Mouse (Mus musculus) MEL (cell line): ENCODE measurements at regions not wholly inside any gene's neighbourhood (a gene's known extent, or its start where the extent isn't known, plus 50 kb on each side); places are given as distances from the start of the nearest gene placed in this dataset.

Source experiments
- DNase-seq: peaks from one replicate; pipeline ENCODE4 v3.0.0; 2011; ENCODE audit warnings: low read depth, low spot score
- H3K27ac ChIP-seq: 2 replicates; pipeline ENCODE4 v1.5.1; 2012; ENCODE audit warnings: low read depth, mild to moderate bottlenecking, control low read depth, low read length, moderate library complexity; ENCODE audit not compliant: control insufficient read depth
- H3K27me3 ChIP-seq, 2 experiments: fragments of 150-350 bp in 1 of 2; sonication (generic) in 1 of 2; 2 replicates each; pipeline ENCODE4 v1.6.1; 2012; ENCODE audit warnings: low read length in 2 of 2, mild to moderate bottlenecking in 2 of 2, improper control_type of control experiment in 1 of 2, moderate library complexity in 1 of 2; ENCODE audit not compliant: insufficient read depth in 2 of 2, control insufficient read depth in 1 of 2
- H3K36me3 ChIP-seq, 2 experiments: 2 replicates each; pipeline ENCODE4 v1.6.1; 2012 to 2014; ENCODE audit warnings: low read length in 2 of 2, improper control_type of control experiment in 1 of 2, inconsistent platforms in 1 of 2, mild to moderate bottlenecking in 1 of 2; ENCODE audit not compliant: insufficient read depth in 2 of 2, control insufficient read depth in 1 of 2
- H3K4me1 ChIP-seq, 2 experiments: fragments of 150-350 bp in 1 of 2; sonication (generic) in 1 of 2; 2 replicates each; pipeline ENCODE4 v1.6.1; 2012; ENCODE audit warnings: low read length in 2 of 2, improper control_type of control experiment in 1 of 2, mild to moderate bottlenecking in 1 of 2; ENCODE audit not compliant: insufficient read depth in 2 of 2, control insufficient read depth in 1 of 2
- H3K4me3 ChIP-seq, 2 experiments: fragments of 150-350 bp in 1 of 2; sonication (generic) in 1 of 2; 2 replicates each; pipeline ENCODE4 v1.5.1; 2012; ENCODE audit warnings: low read depth in 2 of 2, low read length in 2 of 2, mild to moderate bottlenecking in 2 of 2, moderate library complexity in 2 of 2, control low read depth in 1 of 2, improper control_type of control experiment in 1 of 2; ENCODE audit not compliant: control insufficient read depth in 1 of 2, insufficient read depth in 1 of 2
- H3K79me2 ChIP-seq: 2 replicates; pipeline ENCODE4 v1.6.1; 2012; ENCODE audit warnings: mild to moderate bottlenecking, low read length, moderate library complexity; ENCODE audit not compliant: control insufficient read depth, poor library complexity, insufficient read depth
- H3K9ac ChIP-seq: 2 replicates; pipeline ENCODE4 v1.6.1; 2012; ENCODE audit warnings: low read depth, mild to moderate bottlenecking, control low read depth, low read length, moderate library complexity; ENCODE audit not compliant: control insufficient read depth, poor library complexity, severe bottlenecking
- H3K9me3 ChIP-seq: fragments of 150-350 bp; sonication (generic); replicated peaks from 2 replicates; pipeline ENCODE4 v1.6.1; 2012; ENCODE audit warnings: mild to moderate bottlenecking, low read length, improper control_type of control experiment, moderate library complexity; ENCODE audit not compliant: insufficient read depth
- CHD2 ChIP-seq: IDR thresholded peaks from 2 replicates; pipeline ENCODE4 v1.6.1; 2011; ENCODE audit warnings: low read length, improper control_type of control experiment
- EP300 ChIP-seq, 2 experiments: IDR thresholded peaks; 2 replicates each; pipeline ENCODE4 v1.6.1; 2011; ENCODE audit warnings: improper control_type of control experiment in 2 of 2, low read length in 2 of 2, low read depth in 1 of 2, mild to moderate bottlenecking in 1 of 2
- GATA1 ChIP-seq: IDR thresholded peaks from 2 replicates; pipeline ENCODE4 v1.6.1; 2011; ENCODE audit warnings: low read depth, low read length, improper control_type of control experiment
- JUND ChIP-seq: IDR thresholded peaks from 2 replicates; pipeline ENCODE4 v1.6.1; 2011; ENCODE audit warnings: low read depth, mild to moderate bottlenecking, improper control_type of control experiment, low read length
- KAT2A ChIP-seq: conservative IDR thresholded peaks from 2 replicates; pipeline ENCODE4 v1.6.1; 2012; ENCODE audit warnings: low read depth, low read length, improper control_type of control experiment, inconsistent platforms
- MAFK ChIP-seq: IDR thresholded peaks from 2 replicates; pipeline ENCODE4 v1.6.1; 2011; ENCODE audit warnings: low read depth, mild to moderate bottlenecking, low read length, improper control_type of control experiment, borderline replicate concordance
- MEF2A ChIP-seq: IDR thresholded peaks from 2 replicates; pipeline ENCODE4 v1.6.1; 2014; ENCODE audit warnings: low read depth, mild to moderate bottlenecking, inconsistent platforms, low read length, improper control_type of control experiment; ENCODE audit not compliant: poor library complexity, insufficient replicate concordance, severe bottlenecking; ENCODE audit errors: extremely low read depth
- MYC ChIP-seq: IDR thresholded peaks from 2 replicates; pipeline ENCODE4 v1.6.1; 2011; ENCODE audit warnings: low read depth, mild to moderate bottlenecking, low read length, improper control_type of control experiment, moderate library complexity
- NELFE ChIP-seq: IDR thresholded peaks from 2 replicates; pipeline ENCODE4 v1.6.1; 2011; ENCODE audit warnings: low read depth, low read length, improper control_type of control experiment
- NRF1 ChIP-seq: IDR thresholded peaks from 2 replicates; pipeline ENCODE4 v1.6.1; 2014; ENCODE audit warnings: low read depth, mild to moderate bottlenecking, inconsistent platforms, low read length, improper control_type of control experiment, moderate library complexity; ENCODE audit not compliant: poor library complexity, insufficient read depth, severe bottlenecking
- POLR2A ChIP-seq, 2 experiments: IDR thresholded peaks; 2 replicates each; pipeline ENCODE4 v1.6.1; 2011 to 2012; ENCODE audit warnings: low read length in 2 of 2, mild to moderate bottlenecking in 2 of 2, control low read depth in 1 of 2, improper control_type of control experiment in 1 of 2, low read depth in 1 of 2, moderate library complexity in 1 of 2; ENCODE audit not compliant: control insufficient read depth in 1 of 2, insufficient read depth in 1 of 2, poor library complexity in 1 of 2
- POLR2AphosphoS5 ChIP-seq: IDR thresholded peaks from 2 replicates; pipeline ENCODE4 v1.6.1; 2012; ENCODE audit warnings: low read depth, borderline replicate concordance, mild to moderate bottlenecking, inconsistent platforms, low read length, moderate library complexity, mixed read lengths
- SMC3 ChIP-seq: IDR thresholded peaks from 2 replicates; pipeline ENCODE4 v1.6.1; 2011; ENCODE audit warnings: low read depth, low read length, improper control_type of control experiment
- ZC3H11A ChIP-seq: IDR thresholded peaks from 2 replicates; pipeline ENCODE4 v1.6.1; 2012; ENCODE audit warnings: low read depth, mild to moderate bottlenecking, inconsistent platforms, low read length, improper control_type of control experiment
- ZMIZ1 ChIP-seq: IDR thresholded peaks from 2 replicates; pipeline ENCODE4 v1.6.1; 2012; ENCODE audit warnings: low read depth, mild to moderate bottlenecking, inconsistent platforms, low read length, improper control_type of control experiment, moderate library complexity
- ZNF384 ChIP-seq: IDR thresholded peaks from 2 replicates; pipeline ENCODE4 v1.6.1; 2012; ENCODE audit warnings: low read depth, mild to moderate bottlenecking, inconsistent platforms, low read length, improper control_type of control experiment

DNA sequence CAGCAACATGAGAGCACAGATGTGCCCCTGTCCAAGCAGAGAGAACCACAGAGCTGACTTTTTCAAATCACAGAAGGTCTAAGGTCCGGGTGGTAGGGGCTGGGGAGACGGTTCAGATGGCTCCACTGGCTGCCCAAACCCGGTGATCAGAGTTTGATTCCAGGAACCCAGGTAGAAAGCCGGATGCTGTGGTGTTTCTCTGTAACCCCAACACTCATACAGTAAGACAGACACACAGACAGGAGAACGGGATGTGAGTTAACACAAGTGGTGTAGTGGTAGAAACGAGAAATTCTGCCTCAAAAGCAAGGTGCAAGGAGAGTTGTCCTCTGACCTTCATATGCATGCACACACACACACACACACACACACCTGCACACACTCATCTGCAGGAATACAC is 408.0 kb downstream of the Sox9 start:
- H3K9ac ChIP-seq: no peak overlapping the region
- no peaks in the 10 kb centered on the region for H3K4me1 ChIP-seq
- no peaks in the 10 kb centered on the region for H3K27me3 ChIP-seq
- DNase-seq: no peak
- no peak overlapping the region for H3K4me3 ChIP-seq
- H3K27ac ChIP-seq: no peak overlapping the region
- no peaks in the 10 kb centered on the region for H3K9me3 ChIP-seq
- H3K36me3 ChIP-seq: no peaks in the 10 kb centered on the region
- TF ChIP-seq NRF1 (no peak), ZMIZ1 (no peak), MYC (no peak)
- no peaks in the 10 kb centered on the region for H3K79me2 ChIP-seq

DNA sequence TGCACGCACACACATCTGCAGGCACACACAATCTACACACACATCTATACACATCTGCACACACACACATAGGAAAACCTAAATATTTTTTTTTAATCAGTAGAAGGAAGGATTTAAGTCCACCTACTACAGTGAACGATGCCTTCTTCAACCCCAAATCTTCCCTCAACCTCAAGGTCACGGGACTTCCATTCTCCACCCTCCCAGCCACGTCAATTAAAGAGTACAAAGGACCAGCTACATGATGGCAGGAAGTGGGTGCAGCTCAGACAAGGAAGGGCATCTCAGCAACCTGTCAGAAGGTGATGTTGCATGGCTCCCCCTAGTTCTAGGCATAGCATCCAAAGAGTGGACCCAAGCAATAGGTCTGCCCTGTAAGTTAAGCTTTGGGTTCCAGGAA is 408.5 kb downstream of the Sox9 start:
- DNase-seq: no peak
- Histone ChIP-seq H3K27me3 (no peaks in the 10 kb centered on the region), H3K9me3 (no peaks in the 10 kb centered on the region), H3K36me3 (no peaks in the 10 kb centered on the region), H3K27ac (no peak overlapping the region), H3K4me1 (no peaks in the 10 kb centered on the region), H3K4me3 (no peak overlapping the region), H3K9ac (no peak overlapping the region), H3K79me2 (no peaks in the 10 kb centered on the region)
- no peak for TF ChIP-seq ZNF384
- TF ChIP-seq MEF2A: no peak
- TF ChIP-seq SMC3: no peak
- TF ChIP-seq NELFE: no peak
- no peak for TF ChIP-seq MAFK
- no peak for TF ChIP-seq EP300 (IDR thresholded peaks at IDR 0.05; ENCODE audit: low read depth in 1 of 2, low read length in 2 of 2)
- TF ChIP-seq GATA1: no peak
- TF ChIP-seq POLR2A (IDR thresholded peaks at IDR 0.05; ENCODE audit: control insufficient read depth in 1 of 2, insufficient read depth in 1 of 2, low read depth in 1 of 2, low read length in 2 of 2, poor library complexity in 1 of 2): no peak
- TF ChIP-seq KAT2A: no peak
- no peak for TF ChIP-seq NRF1
- no peak for TF ChIP-seq ZC3H11A
- no peak for TF ChIP-seq CHD2
- TF ChIP-seq JUND: no peak
- TF ChIP-seq POLR2AphosphoS5: no peak
- TF ChIP-seq ZMIZ1: no peak
